Mouse (Mus musculus): ENCODE data around the gene Pik3ip1.

DNA sequence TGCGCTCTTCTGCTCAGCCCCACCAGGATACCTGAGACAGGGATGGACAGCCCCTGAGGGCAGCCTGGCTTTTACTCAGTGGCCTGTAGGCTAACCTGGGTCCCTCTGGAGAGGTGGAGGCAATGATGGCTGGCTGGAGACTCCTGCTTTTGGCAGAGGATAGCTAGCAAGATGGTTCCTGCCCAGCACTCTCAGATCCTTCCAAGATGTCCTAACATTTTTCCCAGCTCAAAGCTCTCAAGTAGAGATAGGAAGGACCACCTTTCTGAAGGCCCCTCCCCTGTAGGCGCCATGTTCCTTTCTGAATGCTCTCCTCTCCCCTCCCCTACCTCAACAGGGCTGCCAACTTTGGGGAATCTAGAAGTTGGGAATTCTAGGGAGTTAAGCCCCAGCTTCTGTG is 35.6 kb upstream of the Pik3ip1 start:
- TF ChIP-seq E2F4 (IDR thresholded peaks at IDR 0.05; ENCODE audit: insufficient read depth) (no peak), POLR2A (IDR thresholded peaks at IDR 0.05; ENCODE audit: insufficient read length, low read depth) (no peak), MYOD1 (IDR thresholded peaks at IDR 0.05; ENCODE audit: control insufficient read depth in 1 of 3, insufficient read length in 2 of 3, low read depth in 2 of 3) (no peak), MAX (IDR thresholded peaks at IDR 0.05; ENCODE audit: low read depth) (no peak), USF1 (IDR thresholded peaks at IDR 0.05; ENCODE audit: low read depth) (no peak), SRF (IDR thresholded peaks at IDR 0.05; ENCODE audit: control insufficient read depth, insufficient read length, low read depth) (no peak), REST (IDR thresholded peaks at IDR 0.05; ENCODE audit: insufficient read depth, insufficient read length) (no peak)

Data from myocyte (in vitro differentiated cells).